Mouse (Mus musculus): ENCODE data around the gene Adgrg6. TPM values are rescaled to one million over a fixed set of nuclear protein-coding genes. Genes with fewer than 3 reads are reported as not detected.

Gene Adgrg6
- polyA plus RNA-seq (2014; fragmentation: Illumina TruSeq; extraction: RNeasy Lipid Tissue Mini Kit (QIAGEN cat#74804); ENCODE audit: low read depth, low replicate concordance): 1.2 TPM

GRCm38 (mm10) chr10:14544941-14545717 is at the start of gene Adgrg6:
TSS of gene Adgrg6 (minus strand) at chr10:14545659.

Other genes starting within 250 kb of the Adgrg6 start
- gene Vta1, start 159.9 kb upstream of the Adgrg6 start, polyA plus RNA-seq (2014; fragmentation: Illumina TruSeq; extraction: RNeasy Lipid Tissue Mini Kit (QIAGEN cat#74804); ENCODE audit: low read depth, low replicate concordance): 37.6 TPM
- not detected for gene Nmbr, start 159.9 kb upstream of the Adgrg6 start, polyA plus RNA-seq (2014; fragmentation: Illumina TruSeq; extraction: RNeasy Lipid Tissue Mini Kit (QIAGEN cat#74804); ENCODE audit: low read depth, low replicate concordance)
- gene Gje1, start 172.6 kb upstream of the Adgrg6 start, polyA plus RNA-seq (2014; fragmentation: Illumina TruSeq; extraction: RNeasy Lipid Tissue Mini Kit (QIAGEN cat#74804); ENCODE audit: low read depth, low replicate concordance): not detected

All from liver, adult 10 weeks (tissue).